19 mouse cellular contexts compared by ENCODE assay signal in the genomic region with DNA sequence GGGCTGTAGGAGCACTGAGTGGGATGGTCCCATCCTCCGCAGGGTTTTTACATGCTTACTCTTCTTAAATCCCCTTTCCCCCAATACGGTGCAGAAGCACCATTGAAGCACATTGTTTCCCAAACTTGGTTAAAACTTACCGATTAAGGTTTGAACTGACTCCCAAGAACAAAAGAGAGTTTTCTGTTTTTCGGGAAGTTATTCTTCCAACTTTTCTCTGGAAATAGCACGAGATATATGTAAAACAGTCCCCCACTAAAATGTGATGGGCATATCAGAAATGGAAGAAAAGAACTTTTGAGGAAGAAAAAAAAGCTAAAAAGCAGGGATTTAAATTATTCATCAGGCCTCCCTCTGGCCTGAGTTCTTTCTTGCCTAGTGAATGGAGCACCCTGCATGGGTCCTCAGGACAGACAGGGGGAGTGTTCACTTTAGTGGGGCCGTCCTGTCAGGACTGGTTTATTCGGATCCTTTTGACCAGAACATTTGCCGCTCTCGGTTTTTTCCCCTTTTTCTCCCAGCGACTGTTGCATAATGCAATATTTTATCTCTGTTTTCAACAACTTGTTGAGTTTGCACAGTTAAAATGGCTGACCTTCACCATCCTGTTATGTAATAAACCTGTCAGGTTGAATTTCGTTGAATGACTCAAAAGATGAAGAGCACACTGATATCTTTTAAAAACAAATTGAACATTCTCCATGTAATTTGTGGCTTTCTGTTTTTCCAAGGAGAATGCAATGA.
A peak's percentile ranks its signal among the peaks of the same experiment; 100 is the strongest.
DNase-seq lines count a peak whose midpoint lies in the region; ATAC-seq and TF ChIP-seq lines count a peak whose summit lies in the region.
"Had no signal": no experiment of that assay in that cellular context is flagged by ENCODE, and none has a peak within 500 bp of the region (broad histone marks: within the 10 kb centered on the region; RNA-seq: fewer than 3 reads in every experiment).

No protein-coding gene starts in this region.

- no peak for ATAC-seq in forebrain, embryonic 12.5 days (ENCODE audit: low FRiP score)
- ATAC-seq in forebrain, postnatal 0 days, result no peak
- no peak for ATAC-seq in midbrain, postnatal 0 days (ENCODE audit: low FRiP score)
- ATAC-seq: intestine, embryonic 15.5 days; liver, postnatal 0 days had no signal

- H3K9ac ChIP-seq in forebrain, embryonic 12.5 days, result no peak overlapping the region
- H3K9ac ChIP-seq in forebrain, postnatal 0 days, result no peak overlapping the region
- H3K9ac ChIP-seq in midbrain, postnatal 0 days (replicated peaks; ENCODE audit: low read length, poor library complexity, severe bottlenecking), result no peak overlapping the region
- H3K9ac ChIP-seq: embryonic facial prominence, embryonic 12.5 days; intestine, embryonic 15.5 days; liver, postnatal 0 days had no signal

- peaks cover 36% of the 10 kb centered on the region for H3K4me1 ChIP-seq in forebrain, embryonic 12.5 days
- H3K4me1 ChIP-seq in forebrain, postnatal 0 days (ENCODE audit: insufficient read depth), result 0 out of 2 replicates have a peak, but pooled peaks cover 5% of the 10 kb centered on the region
- H3K4me1 ChIP-seq in midbrain, embryonic 10.5 days, result peaks cover 48% of the 10 kb centered on the region
- H3K4me1 ChIP-seq in midbrain, postnatal 0 days (ENCODE audit: insufficient read depth, low read length), result 0 out of 2 replicates have a peak, but pooled peaks cover 2% of the 10 kb centered on the region
- H3K4me1 ChIP-seq: embryonic facial prominence, embryonic 12.5 days had no signal

- H3K36me3 ChIP-seq in forebrain, embryonic 12.5 days (replicated peaks), result no peaks in the 10 kb centered on the region
- H3K36me3 ChIP-seq in forebrain, postnatal 0 days (ENCODE audit: insufficient read depth), result no peaks in the 10 kb centered on the region
- H3K36me3 ChIP-seq in midbrain, embryonic 10.5 days, result no peaks in the 10 kb centered on the region
- no peaks in the 10 kb centered on the region for H3K36me3 ChIP-seq in midbrain, postnatal 0 days (ENCODE audit: insufficient read depth, low read length)
- H3K36me3 ChIP-seq: embryonic facial prominence, embryonic 12.5 days; G1E; intestine, embryonic 15.5 days had no signal

- H3K4me2 ChIP-seq in forebrain, embryonic 12.5 days, result 0 out of 2 replicates have a peak overlapping the region, but pooled peaks have one; percentile 0
- H3K4me2 ChIP-seq in forebrain, postnatal 0 days (ENCODE audit: low read depth), result no peak overlapping the region
- H3K4me2 ChIP-seq in midbrain, postnatal 0 days (ENCODE audit: low read depth, low read length, poor library complexity, severe bottlenecking), result no peak overlapping the region
- H3K4me2 ChIP-seq: embryonic facial prominence, embryonic 12.5 days; intestine, embryonic 15.5 days had no signal

- H3K9me3 ChIP-seq in forebrain, embryonic 12.5 days, result no peaks in the 10 kb centered on the region
- no peaks in the 10 kb centered on the region for H3K9me3 ChIP-seq in forebrain, postnatal 0 days (ENCODE audit: low read length)
- no peaks in the 10 kb centered on the region for H3K9me3 ChIP-seq in midbrain, embryonic 10.5 days (replicated peaks)
- H3K9me3 ChIP-seq in midbrain, postnatal 0 days (ENCODE audit: low read length), result no peaks in the 10 kb centered on the region
- H3K9me3 ChIP-seq: embryonic facial prominence, embryonic 12.5 days; G1E; intestine, embryonic 15.5 days had no signal

- WGBS in forebrain, embryonic 12.5 days, result 9% methylated on average over 11 of the region's 11 CpGs
- WGBS in forebrain, postnatal 0 days, result 22% methylated on average over 11 of the region's 11 CpGs
- WGBS in midbrain, embryonic 10.5 days, result 15% methylated on average over 11 of the region's 11 CpGs
- 17% methylated on average over 11 of the region's 11 CpGs for WGBS in midbrain, postnatal 0 days

- peaks cover 10% of the 10 kb centered on the region; the same call in 1 of the 2 replicates for H3K27me3 ChIP-seq in forebrain, embryonic 12.5 days
- no peaks in the 10 kb centered on the region for H3K27me3 ChIP-seq in forebrain, postnatal 0 days (ENCODE audit: insufficient read depth, low read length)
- H3K27me3 ChIP-seq in midbrain, embryonic 10.5 days (ENCODE audit: low read depth, poor library complexity, severe bottlenecking), result peaks cover 51% of the 10 kb centered on the region
- H3K27me3 ChIP-seq in midbrain, postnatal 0 days (ENCODE audit: insufficient read depth, low read length), result peaks cover 5% of the 10 kb centered on the region; the same call in 1 of the 2 replicates
- H3K27me3 ChIP-seq: intestine, embryonic 15.5 days had no signal

- TF ChIP-seq CTCF in forebrain, postnatal 0 days (IDR thresholded peaks at IDR 0.05; ENCODE audit: low read depth), result no peak
- no peak for TF ChIP-seq CTCF in midbrain, postnatal 0 days (IDR thresholded peaks at IDR 0.05)

- no peak overlapping the region for H3K27ac ChIP-seq in forebrain, embryonic 12.5 days
- no peak overlapping the region for H3K27ac ChIP-seq in forebrain, postnatal 0 days (ENCODE audit: low read depth, low read length)
- peak overlapping the region; percentile 74 for H3K27ac ChIP-seq in midbrain, embryonic 10.5 days (replicated peaks)
- H3K27ac ChIP-seq in midbrain, postnatal 0 days (ENCODE audit: low read depth, low read length), result no peak overlapping the region
- H3K27ac ChIP-seq: embryonic facial prominence, embryonic 12.5 days; gastrocnemius, adult 2 months; intestine, embryonic 15.5 days had no signal

- no peak overlapping the region for H3K4me3 ChIP-seq in forebrain, embryonic 12.5 days (replicated peaks)
- no peak overlapping the region for H3K4me3 ChIP-seq in forebrain, postnatal 0 days (ENCODE audit: low read depth, low read length)
- H3K4me3 ChIP-seq in midbrain, embryonic 10.5 days, result peak overlapping the region; percentile 16; the same call in 1 of the 2 replicates
- H3K4me3 ChIP-seq in midbrain, postnatal 0 days (ENCODE audit: low read depth, low read length), result no peak overlapping the region
- H3K4me3 ChIP-seq: embryonic facial prominence, embryonic 12.5 days; gastrocnemius, adult 2 months; intestine, embryonic 15.5 days had no signal

- DNase-seq in forebrain, postnatal 0 days, result no peak
- DNase-seq in midbrain, embryonic 10.5 days (ENCODE audit: low spot score), result peak; percentile 38
- no peak for DNase-seq in midbrain, postnatal 0 days (ENCODE audit: low spot score)
- DNase-seq in R1 (ENCODE audit: low read depth, low spot score), result peak; percentile 23
- DNase-seq in embryo, embryonic 10.5 days (ENCODE audit: low spot score), result peak; percentile 54
- DNase-seq in Muller cell, postnatal 12 days (ENCODE audit: inconsistent ontology term), result no peak
- DNase-seq in right cerebral cortex, postnatal 14 days, result no peak
- DNase-seq: adrenal gland, postnatal 25 days; cerebellum, adult 9-10 months; gastrocnemius, adult 2 months; kidney, adult 8-10 months; kidney, postnatal 10 days; layer of hippocampus, postnatal 36 days; liver, postnatal 0 days; lung, postnatal 10 days had no signal

Comparison
In these comparisons a context has a peak if more than half of its experiments do, and no peak if none do; other contexts are left out.
1. DNase-seq: peak in midbrain, embryonic 10.5 days (single experiment), R1 (single experiment) and embryo, embryonic 10.5 days (single experiment); none in forebrain, postnatal 0 days (single experiment), midbrain, postnatal 0 days (single experiment), Muller cell, postnatal 12 days (single experiment) and right cerebral cortex, postnatal 14 days (single experiment).